Mouse (Mus musculus) heart, embryonic 12.5 days (tissue): Measurements from ENCODE around the gene Gm8024. TPM values are rescaled to one million over a fixed set of nuclear protein-coding genes. Genes with fewer than 3 reads are reported as not detected.
"Not testable (repeated sequence)": the region's sequence is repeated elsewhere in the genome, so short reads cannot be mapped to it uniquely, and the experiment has no call there.

Experiments used
- ATAC-seq: fragments of 200-750 bp; cut with Nextera tagmentation; 2 replicates; pipeline ENCODE4 v1.8.0; 2017; ENCODE audit warnings: moderate TSS enrichment, moderate library complexity; ENCODE audit not compliant: insufficient number of reproducible peaks, low FRiP score
- H3K27ac ChIP-seq: fragments of 300-500 bp; sonication (generic); 2 replicates; pipeline ENCODE4 v1.5.1; 2016; ENCODE audit warnings: mild to moderate bottlenecking, moderate library complexity; ENCODE audit not compliant: poor library complexity, severe bottlenecking
- H3K27me3 ChIP-seq: fragments of 300-500 bp; sonication (generic); replicated peaks from 2 replicates; pipeline ENCODE4 v1.6.1; 2016; ENCODE audit warnings: mild to moderate bottlenecking, moderate library complexity
- H3K36me3 ChIP-seq: fragments of 300-500 bp; sonication (generic); 2 replicates; pipeline ENCODE4 v1.6.1; 2016; ENCODE audit warnings: mild to moderate bottlenecking, moderate library complexity
- H3K4me1 ChIP-seq: fragments of 300-500 bp; sonication (generic); replicated peaks from 2 replicates; pipeline ENCODE4 v1.6.1; 2016; ENCODE audit warnings: mild to moderate bottlenecking
- H3K4me2 ChIP-seq: fragments of 300-500 bp; sonication (generic); 2 replicates; pipeline ENCODE4 v1.6.1; 2016; ENCODE audit warnings: mild to moderate bottlenecking, moderate library complexity
- H3K4me3 ChIP-seq: fragments of 300-500 bp; sonication (generic); 2 replicates; pipeline ENCODE4 v1.5.1; 2016; ENCODE audit warnings: mild to moderate bottlenecking
- H3K9ac ChIP-seq: fragments of 300-500 bp; sonication (generic); 2 replicates; pipeline ENCODE4 v1.6.1; 2016; ENCODE audit warnings: mild to moderate bottlenecking, moderate library complexity
- H3K9me3 ChIP-seq: fragments of 300-500 bp; sonication (generic); replicated peaks from 2 replicates; pipeline ENCODE4 v1.6.1; 2016; ENCODE audit warnings: mild to moderate bottlenecking, moderate library complexity
- WGBS: fragments of 180-500 bp; shearing (Covaris S2); methylation state at CpG from one replicate; pipeline ENCODE4 v1.1.7; 2016; 5-methylcytosine and 5-hydroxymethylcytosine counted together
- polyA plus RNA-seq: library from polyadenylated mRNA; unstranded; fragments of >200 nt; fragmentation: Nextera tagmentation; extraction: Ambion mirVana; gene quantifications from 2 replicates; pipeline ENCODE4 v1.2.1, GENCODE M21; 2016

Gene Gm8024
- polyA plus RNA-seq: not detected in 2 replicates

- not testable (repeated sequence) for H3K4me3 ChIP-seq, ATAC-seq, H3K9ac ChIP-seq, H3K4me1 ChIP-seq, H3K9me3 ChIP-seq, H3K4me2 ChIP-seq, H3K36me3 ChIP-seq, H3K27ac ChIP-seq, H3K27me3 ChIP-seq
- WGBS: 91% methylated on average over 1 of the region's 3 CpGs
Measured at GRCm38 (mm10) chr14:42524182-42524581, at the start of gene Gm8024. Gm8024 (minus strand) TSS chr14:42524282.

GRCm38 (mm10) chr14:42543170-42543701 lies 19.2 kb upstream of the Gm8024 start:
- H3K36me3 ChIP-seq, H3K4me1 ChIP-seq, H3K4me2 ChIP-seq, H3K9me3 ChIP-seq, ATAC-seq, H3K4me3 ChIP-seq, H3K9ac ChIP-seq, H3K27me3 ChIP-seq, H3K27ac ChIP-seq: not testable (repeated sequence)
- WGBS: 5% methylated on average over 22 of the region's 31 CpGs

GRCm38 (mm10) chr14:42542316-42543169 lies 18.5 kb upstream of the Gm8024 start:
- H3K9ac ChIP-seq, H3K36me3 ChIP-seq, H3K9me3 ChIP-seq, ATAC-seq, H3K4me1 ChIP-seq, H3K27me3 ChIP-seq, H3K4me3 ChIP-seq, H3K27ac ChIP-seq, H3K4me2 ChIP-seq: not testable (repeated sequence)
- 14% methylated on average over 20 of the region's 29 CpGs for WGBS

- not testable (repeated sequence) for H3K27ac ChIP-seq, H3K9me3 ChIP-seq, H3K4me1 ChIP-seq, H3K4me3 ChIP-seq, H3K9ac ChIP-seq, H3K4me2 ChIP-seq, H3K36me3 ChIP-seq, ATAC-seq, H3K27me3 ChIP-seq
- WGBS: 91% methylated on average over 2 of the region's 3 CpGs
Measured at GRCm38 (mm10) chr14:42502249-42502648, 21.8 kb downstream of the Gm8024 start, which contains the start of gene Gm8020. Gm8020 (minus strand) TSS chr14:42502349.

Other genes with a start within 250 kb of the Gm8024 start
- not detected in 2 replicates for gene Gm9611, start 226.9 kb downstream of the Gm8024 start, polyA plus RNA-seq
- not detected in 2 replicates for gene Gm7995, start 214.1 kb downstream of the Gm8024 start, polyA plus RNA-seq
- gene Gm8005, start 84.6 kb downstream of the Gm8024 start, polyA plus RNA-seq: not detected in 2 replicates
- not detected in 2 replicates for gene Gm8011, start 60.4 kb downstream of the Gm8024 start, polyA plus RNA-seq
- not detected in 2 replicates for gene Gm8020, start 21.9 kb downstream of the Gm8024 start, polyA plus RNA-seq
- gene Gm17124, start 75.6 kb upstream of the Gm8024 start, polyA plus RNA-seq: not detected in 2 replicates
- not detected in 2 replicates for gene Gm3633, start 117.6 kb upstream of the Gm8024 start, polyA plus RNA-seq
- not detected in 2 replicates for gene Gm10378, start 131.7 kb upstream of the Gm8024 start, polyA plus RNA-seq
- not detected in 2 replicates for gene Gm3015, start 244.5 kb upstream of the Gm8024 start, polyA plus RNA-seq